Mouse (Mus musculus): ENCODE results near the gene Atp9a.

- TF ChIP-seq MAFK (IDR thresholded peaks at IDR 0.05; ENCODE audit: insufficient read depth, low read depth, low read length) (no peak), CHD2 (IDR thresholded peaks at IDR 0.05; ENCODE audit: low read depth, low read length) (no peak)
Observed at GRCm38 (mm10) chr2:168586512-168586911, 155.7 kb downstream of the Atp9a start.
